Mouse (Mus musculus): ENCODE data around the gene Hnrnpd.

DNA sequence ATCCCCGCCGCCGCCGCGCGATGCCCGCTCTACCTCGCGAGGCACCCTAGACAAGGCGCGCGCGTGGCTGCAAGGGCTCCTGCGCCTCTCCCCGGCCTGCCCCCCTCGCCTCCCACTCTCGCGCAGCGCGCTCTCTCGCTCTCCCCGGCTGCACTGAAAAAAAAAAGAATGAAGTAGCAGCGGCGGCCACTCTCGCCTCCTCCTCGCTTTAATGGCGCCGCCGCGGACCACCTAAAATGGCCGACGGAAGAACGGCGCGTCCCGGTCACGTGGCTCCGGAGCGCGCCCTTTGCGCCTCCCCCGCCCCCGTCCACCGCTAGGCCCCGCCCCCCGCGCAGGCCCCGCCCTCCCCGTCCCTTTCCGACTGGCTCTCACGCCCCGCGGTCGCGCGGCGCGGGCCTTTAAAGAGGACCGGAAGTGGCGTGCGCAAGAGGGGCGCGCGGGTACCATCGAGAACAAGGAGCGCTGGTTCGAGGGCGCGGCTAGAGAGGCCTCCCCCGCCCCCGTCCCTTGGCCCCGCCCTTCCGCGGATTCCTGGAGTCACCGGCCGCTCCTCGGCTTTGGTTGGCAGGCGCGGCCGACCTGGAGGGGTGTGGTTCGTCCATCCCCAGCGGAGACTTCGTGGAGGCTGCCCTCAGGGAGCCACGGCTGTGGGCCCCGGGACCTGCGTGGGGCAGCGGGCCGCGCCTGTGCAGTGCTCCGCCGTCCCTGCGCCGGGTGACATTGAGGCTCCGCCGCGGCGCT is at the start of gene Hnrnpd, which contains the start of gene 4930524J08Rik:
- no peak for TF ChIP-seq CTCF (IDR thresholded peaks at IDR 0.05; ENCODE audit: low read depth, low read length)
- TF ChIP-seq GATA1 (IDR thresholded peaks at IDR 0.05; ENCODE audit: borderline replicate concordance, low read length), result no peak

Data from G1E (cell line).